Mouse (Mus musculus) splenic B cell, adult 2 months (primary cell): ENCODE measurements around the gene Nol10.

Experiments
- DNase-seq: peaks from one replicate; pipeline ENCODE4 v3.0.0-alpha.2; 2011; ENCODE audit warnings: low read depth, low spot score
- H3K27me3 ChIP-seq: 2 replicates; pipeline ENCODE4 v1.6.1; 2012; ENCODE audit warnings: mild to moderate bottlenecking, low read length, moderate library complexity, mixed read lengths; ENCODE audit not compliant: control insufficient read depth, poor library complexity, insufficient read depth, severe bottlenecking
- H3K36me3 ChIP-seq: 2 replicates; pipeline ENCODE4 v1.6.1; 2012; ENCODE audit warnings: mild to moderate bottlenecking, low read length, moderate library complexity, mixed read lengths; ENCODE audit not compliant: control insufficient read depth, poor library complexity, insufficient read depth, severe bottlenecking

Nol10 gene

DNA sequence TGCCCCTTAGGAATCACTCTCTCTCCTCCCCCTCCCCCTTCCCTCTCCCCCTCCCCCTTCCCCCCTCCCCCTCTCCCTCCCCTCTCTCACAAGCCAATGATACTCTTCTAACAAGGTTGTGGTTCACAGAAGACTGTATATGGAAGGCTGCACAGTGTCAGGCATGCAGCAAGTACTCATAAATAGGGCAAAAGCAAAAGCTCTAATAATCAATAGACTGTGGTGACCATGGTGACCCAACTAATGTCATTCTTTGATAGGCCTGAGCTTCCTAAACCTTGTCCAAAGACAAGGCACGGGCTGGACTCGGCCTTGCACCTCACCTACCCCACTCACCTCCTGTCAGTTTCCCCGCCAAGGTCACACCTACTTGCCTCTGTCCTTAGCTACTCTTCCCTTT, 125.6 kb downstream of the Nol10 start:
- Histone ChIP-seq H3K27me3 (no peaks in the 10 kb centered on the region), H3K36me3 (no peaks in the 10 kb centered on the region; the same call in 1 of the 2 replicates)
- no peak for DNase-seq

- Histone ChIP-seq H3K27me3 (no peaks in the 10 kb centered on the region), H3K36me3 (no peaks in the 10 kb centered on the region; the same call in 1 of the 2 replicates)
- no peak for DNase-seq
These were observed 126.4 kb downstream of the Nol10 start for GRCm38 (mm10) chr12:17474681-17475080.

DNA sequence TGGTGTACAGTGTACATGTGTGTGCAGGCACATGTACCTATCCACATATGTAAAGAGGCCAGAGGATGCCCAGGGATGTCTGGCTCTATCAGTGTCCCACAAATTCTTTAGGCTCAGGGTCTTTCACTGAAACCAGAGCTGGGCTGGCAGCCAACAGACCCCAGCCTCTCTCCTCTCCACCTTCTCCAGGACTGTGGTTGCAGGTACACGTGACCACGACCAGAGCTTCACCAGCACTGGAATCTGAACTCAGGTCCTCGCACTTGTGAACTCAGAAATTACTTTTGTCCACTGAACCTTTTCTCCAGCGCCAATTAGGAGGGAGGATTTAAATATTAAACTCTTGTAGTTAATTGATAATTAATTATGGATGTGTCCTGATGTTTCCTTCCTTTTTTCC, 126.9 kb downstream of the Nol10 start:
- Histone ChIP-seq H3K27me3 (no peaks in the 10 kb centered on the region), H3K36me3 (no peaks in the 10 kb centered on the region; the same call in 1 of the 2 replicates)
- DNase-seq: no peak

DNA sequence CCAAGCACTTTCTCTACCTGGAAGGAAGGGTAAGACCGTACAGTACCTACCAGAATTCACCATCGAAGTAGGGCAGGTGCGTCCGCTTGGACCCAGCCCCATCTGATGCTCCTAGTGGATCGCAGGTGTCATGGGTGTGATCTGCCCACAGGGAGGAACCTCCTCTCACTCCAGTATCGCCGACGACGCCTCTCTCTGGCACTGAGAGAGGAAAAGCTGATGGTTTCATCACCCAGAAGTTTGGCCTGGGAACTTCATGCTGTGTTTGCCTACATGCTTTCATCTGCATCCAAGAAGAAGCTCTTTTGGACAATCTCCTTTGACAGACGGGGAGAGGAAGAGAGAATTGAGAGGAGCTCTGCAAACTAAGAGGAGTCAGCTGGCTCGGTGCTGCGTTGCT, 129.9 kb downstream of the Nol10 start:
- Histone ChIP-seq H3K36me3 (no peaks in the 10 kb centered on the region; the same call in 1 of the 2 replicates), H3K27me3 (no peaks in the 10 kb centered on the region)
- DNase-seq: no peak

DNA sequence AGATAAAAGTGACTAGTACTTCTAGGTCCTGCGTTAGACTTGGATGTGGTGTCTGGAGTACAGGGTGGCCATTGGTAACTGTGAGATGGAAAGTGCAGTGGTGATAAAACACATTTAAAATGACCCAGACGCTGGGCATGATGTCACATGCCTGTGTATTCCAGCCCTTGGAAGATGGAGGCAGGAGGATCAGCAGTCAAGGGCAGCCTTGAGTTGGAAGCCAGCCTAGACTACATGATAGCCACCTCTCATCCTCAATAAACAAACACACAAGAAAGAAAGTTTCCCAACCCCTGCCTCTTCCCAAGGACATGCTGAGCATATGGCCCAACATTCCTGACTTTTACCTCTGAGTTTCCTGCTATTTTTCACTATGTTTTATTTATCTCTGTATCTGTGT, 130.6 kb downstream of the Nol10 start:
- no peak for DNase-seq
- Histone ChIP-seq H3K27me3 (no peaks in the 10 kb centered on the region), H3K36me3 (no peaks in the 10 kb centered on the region)
